Mouse (Mus musculus) limb, embryonic 14.5 days (tissue): ENCODE measurements around the gene Tmem9b. TPM values are rescaled to one million over a fixed set of nuclear protein-coding genes. Genes with fewer than 3 reads are reported as not detected.
A peak's percentile ranks its signal among the peaks of the same experiment; 100 is the strongest.

Experiments used
- ATAC-seq: fragments of 200-750 bp; cut with Nextera tagmentation; 2 replicates; pipeline ENCODE4 v1.8.0; 2017; ENCODE audit warnings: low read depth, moderate number of reproducible peaks, moderate TSS enrichment; ENCODE audit not compliant: low FRiP score
- DNase-seq: peaks from one replicate; pipeline ENCODE4 v3.0.0-alpha.2; 2015; ENCODE audit warnings: low spot score
- H3K27ac ChIP-seq: fragments of 300-500 bp; sonication (generic); replicated peaks from 2 replicates; pipeline ENCODE4 v1.5.1; 2014; ENCODE audit warnings: low read depth, mild to moderate bottlenecking, low read length, moderate library complexity, mixed read lengths
- H3K27me3 ChIP-seq: fragments of 300-500 bp; sonication (generic); 2 replicates; pipeline ENCODE4 v1.6.1; 2014; ENCODE audit warnings: low read length, mixed read lengths; ENCODE audit not compliant: control insufficient read depth, insufficient read depth
- H3K36me3 ChIP-seq: fragments of 300-500 bp; sonication (generic); 2 replicates; pipeline ENCODE4 v1.6.1; 2014; ENCODE audit warnings: mild to moderate bottlenecking, low read length, moderate library complexity, mixed read lengths; ENCODE audit not compliant: control insufficient read depth, insufficient read depth
- H3K4me1 ChIP-seq: fragments of 300-500 bp; sonication (generic); 2 replicates; pipeline ENCODE4 v1.6.1; 2014; ENCODE audit warnings: antibody characterized with exemption, low read length, mixed read lengths; ENCODE audit not compliant: control insufficient read depth, insufficient read depth
- H3K4me2 ChIP-seq: fragments of 300-500 bp; sonication (generic); replicated peaks from 2 replicates; pipeline ENCODE4 v1.6.1; 2014; ENCODE audit warnings: low read depth, mild to moderate bottlenecking, low read length, moderate library complexity; ENCODE audit not compliant: severe bottlenecking
- H3K4me3 ChIP-seq: fragments of 300-500 bp; sonication (generic); replicated peaks from 2 replicates; pipeline ENCODE4 v1.5.1; 2014; ENCODE audit warnings: low read length
- H3K9ac ChIP-seq: fragments of 300-500 bp; sonication (generic); 2 replicates; pipeline ENCODE4 v1.6.1; 2014; ENCODE audit warnings: mild to moderate bottlenecking, low read depth, low read length, moderate library complexity; ENCODE audit not compliant: severe bottlenecking
- H3K9me3 ChIP-seq: fragments of 300-500 bp; sonication (generic); 2 replicates; pipeline ENCODE4 v1.6.1; 2016; ENCODE audit warnings: low read length; ENCODE audit not compliant: control insufficient read depth
- POLR2A ChIP-seq: fragments of 200-500 bp; IDR thresholded peaks from 2 replicates; pipeline ENCODE4 v1.8.0; 2012; ENCODE audit warnings: inconsistent platforms, mild to moderate bottlenecking, moderate library complexity, borderline replicate concordance; ENCODE audit not compliant: insufficient read depth, insufficient read length; ENCODE audit errors: extremely low read depth
- WGBS: fragments of 180-500 bp; shearing (Covaris S2); extraction: QIAGEN DNeasy Blood & Tissue Kit; methylation state at CpG from one replicate; pipeline ENCODE4 v1.1.7; 2014; 5-methylcytosine and 5-hydroxymethylcytosine counted together
- polyA plus RNA-seq, 2 experiments: library from polyadenylated mRNA; depleted of rRNA in 1 of 2; stranded (reverse) in 1 of 2; unstranded in 1 of 2; fragments of >200 nt; fragmentation: Nextera tagmentation in 1 of 2; extraction: Ambion mirVana in 1 of 2; gene quantifications; 2 replicates each; pipeline versions ENCODE4 v1.2.1 to v1.2.3; 2012 to 2014

Tmem9b gene
- polyA plus RNA-seq, 2 experiments = 38.2 to 69.2 TPM

DNA sequence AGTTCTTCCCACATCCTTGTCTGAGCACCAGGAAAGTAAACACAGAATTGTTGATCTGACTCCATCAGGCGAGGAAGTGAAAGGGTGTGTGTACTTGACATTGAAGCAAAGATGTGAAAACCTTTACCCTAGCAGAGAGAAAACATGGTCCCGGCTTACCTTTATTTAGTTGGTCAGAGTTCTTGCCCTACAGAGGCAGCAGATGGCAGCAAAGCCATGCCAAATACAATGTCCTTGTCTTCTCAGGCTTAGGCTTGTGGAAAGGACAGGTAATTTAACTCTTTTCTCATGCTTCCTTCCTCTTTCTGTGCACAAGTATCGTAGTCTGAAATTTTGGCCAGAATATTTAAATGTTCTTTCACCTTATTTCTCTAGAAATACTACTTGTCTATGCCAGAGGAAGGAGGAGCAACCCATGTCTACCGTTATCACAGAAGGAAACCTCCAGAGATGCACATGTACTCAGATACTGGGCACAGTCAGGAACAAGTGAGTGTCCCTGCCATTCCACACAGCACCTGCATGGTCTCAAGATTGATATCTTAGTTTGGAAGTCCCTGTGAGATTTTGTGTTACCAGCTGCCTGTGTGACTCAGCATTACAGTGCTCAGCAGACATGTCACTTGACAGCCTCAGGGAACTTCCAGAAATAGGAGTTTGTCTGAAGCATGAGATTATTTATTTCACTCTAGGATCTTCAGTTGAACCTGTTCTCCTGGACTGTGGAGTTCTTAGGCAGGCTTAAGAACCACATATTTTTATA lies 45.5 kb downstream of the Tmem9b start:
- no peak overlapping the region for H3K4me3 ChIP-seq
- WGBS = 46% methylated on average over 4 of the region's 4 CpGs
- DNase-seq (peak; percentile 79), ATAC-seq (no peak)
- H3K36me3 ChIP-seq = peaks cover 12% of the 10 kb centered on the region
- TF ChIP-seq POLR2A = no peak
- no peak overlapping the region for H3K9ac ChIP-seq
- no peak overlapping the region for H3K27ac ChIP-seq
- no peak overlapping the region for H3K4me2 ChIP-seq
- H3K4me1 ChIP-seq = peaks cover 11% of the 10 kb centered on the region; the same call in 1 of the 2 replicates
- H3K9me3 ChIP-seq = no peaks in the 10 kb centered on the region
- H3K27me3 ChIP-seq = no peaks in the 10 kb centered on the region

DNA sequence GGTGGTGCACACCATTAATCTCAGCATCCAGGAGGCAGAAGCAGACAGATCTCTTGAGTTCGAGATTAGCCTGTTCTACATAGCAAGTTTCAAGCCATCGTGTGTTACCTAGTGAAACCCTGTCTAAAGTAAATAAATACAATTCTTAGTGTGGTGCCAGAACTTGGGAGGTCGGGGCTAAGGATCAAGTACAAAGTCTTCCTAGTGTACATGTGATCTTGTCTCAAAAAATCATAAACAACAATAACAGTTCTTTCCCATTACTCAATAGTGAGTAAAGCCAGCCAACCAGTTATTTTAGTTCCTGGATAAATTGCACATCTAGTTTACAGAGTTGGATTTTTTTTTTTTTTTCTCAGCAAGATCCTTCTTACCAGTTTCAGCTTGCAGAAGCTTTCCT lies 48.2 kb downstream of the Tmem9b start:
- Histone ChIP-seq H3K4me2 (peak overlapping the region; percentile 69; the same call in 1 of the 2 replicates), H3K9ac (no peak overlapping the region), H3K4me1 (peaks cover 11% of the 10 kb centered on the region; the same call in 1 of the 2 replicates), H3K4me3 (peak overlapping the region; percentile 62), H3K9me3 (no peaks in the 10 kb centered on the region), H3K36me3 (peaks cover 2% of the 10 kb centered on the region; the same call in 1 of the 2 replicates), H3K27me3 (no peaks in the 10 kb centered on the region), H3K27ac (peak overlapping the region; percentile 74; the same call in 1 of the 2 replicates)
- ATAC-seq = no peak
- WGBS = 68% methylated on average over 3 of the region's 3 CpGs
- no peak for TF ChIP-seq POLR2A
- DNase-seq = no peak

DNA sequence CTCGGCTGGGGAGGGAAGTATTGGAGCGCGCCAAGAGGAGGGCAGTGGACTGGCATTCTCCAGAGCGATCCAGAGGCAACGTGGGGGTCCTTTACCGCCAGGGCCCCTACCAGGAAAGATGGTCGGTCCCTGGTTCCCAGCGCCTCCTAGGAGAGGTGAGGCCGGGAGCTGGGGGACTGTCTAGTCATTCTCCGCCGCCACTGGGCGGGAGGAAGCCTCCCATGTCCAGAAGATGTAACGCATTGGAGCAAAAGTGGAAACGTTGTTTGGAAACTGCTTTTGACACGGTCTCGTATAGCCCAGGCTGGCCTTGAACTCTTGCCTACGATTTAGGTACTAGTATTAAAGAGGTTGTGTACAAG lies 48.7 kb downstream of the Tmem9b start:
- WGBS = 4% methylated on average over 16 of the region's 17 CpGs
- Histone ChIP-seq H3K4me3 (peak overlapping the region; percentile 62), H3K9me3 (no peaks in the 10 kb centered on the region), H3K9ac (peak overlapping the region; percentile 65), H3K27me3 (no peaks in the 10 kb centered on the region), H3K36me3 (no peaks in the 10 kb centered on the region), H3K4me1 (peaks cover 8% of the 10 kb centered on the region; the same call in 1 of the 2 replicates), H3K4me2 (peak overlapping the region; percentile 69), H3K27ac (peak overlapping the region; percentile 74)
- TF ChIP-seq POLR2A = no peak
- DNase-seq = no peak
- ATAC-seq = no peak

DNA sequence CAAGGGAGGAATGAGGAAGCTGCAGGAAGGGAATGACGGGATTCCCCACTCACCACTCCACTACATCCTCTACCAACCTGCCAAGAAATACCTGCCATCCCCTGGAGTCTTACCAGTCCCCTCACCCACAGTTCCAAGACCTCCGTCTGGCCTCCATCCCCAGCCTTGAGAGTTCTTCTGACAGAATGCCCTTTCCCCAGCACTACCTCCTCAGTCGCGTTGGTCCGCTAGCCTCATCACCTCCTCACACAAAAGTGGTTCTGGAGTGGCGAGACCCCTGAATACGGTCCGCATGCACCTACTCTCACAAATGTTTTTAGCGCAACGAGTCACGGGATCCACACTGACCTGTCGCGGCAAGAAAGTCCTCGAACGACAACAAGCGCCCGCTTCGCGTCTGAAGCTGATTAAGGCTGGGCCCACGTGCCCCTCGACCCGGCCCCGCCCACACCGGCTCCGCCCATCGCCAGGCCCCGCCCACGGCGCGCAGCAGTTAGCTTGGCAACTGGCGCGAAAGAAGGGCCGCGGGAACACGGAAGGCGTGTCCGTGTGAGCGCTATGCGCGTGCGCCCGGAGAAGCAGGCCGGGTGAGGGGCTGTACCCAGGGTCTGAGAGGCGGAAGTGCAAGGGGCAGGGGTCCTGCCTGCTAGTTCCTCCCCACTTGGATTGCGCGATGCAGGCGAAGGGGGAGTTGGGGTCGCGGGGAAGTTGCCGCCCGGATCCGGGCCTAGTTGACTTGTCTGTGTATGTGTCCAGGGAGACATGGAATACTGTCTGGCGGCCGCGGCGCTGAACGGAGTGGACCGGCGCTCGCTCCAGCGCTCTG lies 49.3 kb downstream of the Tmem9b start, which contains the start of the genes St5 and Akip1:
Gene St5 (minus strand): TSS at position 416 of the 826 bp plus-strand sequence.
Gene Akip1 (plus strand): TSS at position 501 of the 826 bp plus-strand sequence.
- Histone ChIP-seq H3K27me3 (no peaks in the 10 kb centered on the region), H3K9ac (peak within 1 kb of the TSS; percentile 65), H3K27ac (peak within 1 kb of the TSS; percentile 74), H3K4me1 (peaks cover 5% of the 10 kb centered on the region; the same call in 1 of the 2 replicates), H3K4me2 (peak within 1 kb of the TSS; percentile 69), H3K4me3 (peak within 1 kb of the TSS; percentile 62), H3K9me3 (no peaks in the 10 kb centered on the region), H3K36me3 (no peaks in the 10 kb centered on the region)
- peak; percentile 83; the same call in 1 of the 2 replicates for TF ChIP-seq POLR2A
- ATAC-seq (peak; percentile 96), DNase-seq (peak; percentile 90)
- WGBS = under 1% methylated on average over 56 of the region's 61 CpGs

DNA sequence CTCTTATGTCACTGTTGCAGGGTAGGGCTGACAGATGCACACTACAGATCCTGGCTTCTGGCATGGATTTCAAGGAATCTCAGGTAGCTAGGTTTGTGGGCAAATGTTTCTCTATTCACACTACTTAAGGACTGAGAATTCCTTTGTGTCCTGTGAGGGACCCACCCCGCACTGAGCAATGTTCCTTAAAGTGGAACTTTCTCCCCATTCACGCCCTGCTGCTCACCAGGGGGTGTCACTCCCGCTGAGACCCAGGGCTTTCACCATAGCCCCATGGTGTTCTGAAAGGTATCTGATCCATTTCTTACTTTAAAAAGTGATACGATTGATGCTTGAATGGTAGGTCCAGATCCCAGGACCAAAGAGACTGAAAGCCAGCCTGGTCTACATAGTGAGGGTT lies 50.0 kb downstream of the Tmem9b start:
- DNase-seq (no peak), ATAC-seq (no peak)
- Histone ChIP-seq H3K4me1 (0 out of 2 replicates have a peak, but pooled peaks cover 5% of the 10 kb centered on the region), H3K27ac (no peak overlapping the region), H3K36me3 (no peaks in the 10 kb centered on the region), H3K4me2 (peak overlapping the region; percentile 69), H3K4me3 (peak overlapping the region; percentile 62), H3K27me3 (no peaks in the 10 kb centered on the region), H3K9me3 (no peaks in the 10 kb centered on the region), H3K9ac (no peak overlapping the region)
- no peak for TF ChIP-seq POLR2A
- 42% methylated on average over 4 of the region's 4 CpGs for WGBS
